Mouse (Mus musculus): Measurements from ENCODE around the gene Msi2. TPM values are rescaled to one million over a fixed set of nuclear protein-coding genes. Genes with fewer than 3 reads are reported as not detected.
A peak's percentile ranks its signal among the peaks of the same experiment; 100 is the strongest.

The Msi2 gene
- polyA plus RNA-seq, 1 experiment from 2014 or later, result 40.1 TPM

DNA sequence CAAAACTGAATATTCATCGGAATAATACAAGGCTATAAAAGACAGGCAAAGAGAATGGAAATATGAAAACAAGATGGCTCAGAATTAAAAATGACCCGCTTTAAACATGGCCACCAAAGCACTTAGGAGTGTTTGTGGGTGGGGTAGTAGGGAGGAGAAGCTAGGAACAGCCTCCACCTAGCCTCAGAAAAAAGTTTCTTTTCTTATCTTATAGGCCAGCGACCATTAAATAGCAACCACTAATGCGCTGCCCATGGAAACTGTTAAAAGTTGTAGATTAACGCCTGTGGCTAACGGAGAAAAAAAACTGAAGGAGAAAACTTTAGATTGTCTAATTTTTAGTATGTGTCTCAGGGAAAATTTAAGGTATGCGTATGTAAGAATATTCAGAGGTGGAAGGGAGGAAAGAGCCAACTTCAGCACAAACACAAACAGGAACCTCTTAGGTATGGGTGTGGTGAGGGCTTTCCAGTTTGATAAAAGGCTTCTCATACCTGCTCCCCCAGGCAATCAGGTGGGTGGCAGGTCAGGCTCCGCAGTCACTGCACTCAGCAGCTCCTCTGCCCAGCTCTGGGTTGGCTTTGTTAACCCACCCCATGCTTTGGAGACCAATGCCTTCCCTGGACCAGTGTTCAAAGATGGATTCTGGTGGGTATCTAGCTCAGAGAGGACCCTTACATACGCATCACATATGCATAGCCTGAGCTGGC, 298.5 kb downstream of the Msi2 start:
- Histone ChIP-seq H3K4me2 (replicated peaks; ENCODE audit: low read depth, low read length) (no peak overlapping the region), H3K9ac (ENCODE audit: low read depth, low read length) (no peak overlapping the region), H3K36me3 (ENCODE audit: control insufficient read depth, insufficient read depth, low read length) (no peaks in the 10 kb centered on the region), H3K27me3 (ENCODE audit: control insufficient read depth, insufficient read depth, low read length) (no peaks in the 10 kb centered on the region), H3K9me3 (ENCODE audit: control insufficient read depth, low read length) (no peaks in the 10 kb centered on the region), H3K27ac (ENCODE audit: low read depth, low read length) (0 out of 2 replicates have a peak overlapping the region, but pooled peaks have one; percentile 1), H3K4me1 (replicated peaks; ENCODE audit: control insufficient read depth, insufficient read depth, low read length) (peaks cover 12% of the 10 kb centered on the region), H3K4me3 (ENCODE audit: low read depth, low read length) (no peak overlapping the region)
- ATAC-seq (ENCODE audit: low FRiP score), result no peak
- WGBS, result 88% methylated on average over 9 of the region's 9 CpGs
- DNase-seq (ENCODE audit: low spot score), result no peak

DNA sequence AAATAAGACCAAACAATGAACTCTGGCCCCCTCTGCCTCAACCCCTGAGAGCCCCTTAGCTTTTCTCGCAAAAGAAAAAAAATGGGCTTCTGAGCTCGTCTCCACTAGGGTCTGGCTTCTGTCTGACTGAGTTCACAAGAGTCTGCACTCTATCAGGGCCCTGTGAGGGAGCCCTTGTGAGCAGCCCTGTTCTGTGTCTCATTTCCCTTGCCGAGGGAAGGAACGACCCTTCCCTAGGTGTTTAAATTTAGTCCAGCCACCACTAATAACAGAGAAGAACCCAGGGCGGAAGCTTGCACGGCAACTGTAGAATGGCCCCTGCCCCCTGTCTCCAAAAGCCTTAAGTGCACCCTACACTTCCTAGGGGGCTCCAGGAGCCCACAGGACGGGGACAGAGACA, 299.2 kb downstream of the Msi2 start:
- Histone ChIP-seq H3K4me2 (replicated peaks; ENCODE audit: low read depth, low read length) (no peak overlapping the region), H3K36me3 (ENCODE audit: control insufficient read depth, insufficient read depth, low read length) (no peaks in the 10 kb centered on the region), H3K4me3 (ENCODE audit: low read depth, low read length) (no peak overlapping the region), H3K9ac (ENCODE audit: low read depth, low read length) (no peak overlapping the region), H3K9me3 (ENCODE audit: control insufficient read depth, low read length) (no peaks in the 10 kb centered on the region), H3K27ac (ENCODE audit: low read depth, low read length) (peak overlapping the region; percentile 53), H3K4me1 (replicated peaks; ENCODE audit: control insufficient read depth, insufficient read depth, low read length) (peaks cover 14% of the 10 kb centered on the region), H3K27me3 (ENCODE audit: control insufficient read depth, insufficient read depth, low read length) (no peaks in the 10 kb centered on the region)
- ATAC-seq (ENCODE audit: low FRiP score) (no peak), DNase-seq (ENCODE audit: low spot score) (no peak)
- WGBS, result 63% methylated on average over 7 of the region's 7 CpGs

DNA sequence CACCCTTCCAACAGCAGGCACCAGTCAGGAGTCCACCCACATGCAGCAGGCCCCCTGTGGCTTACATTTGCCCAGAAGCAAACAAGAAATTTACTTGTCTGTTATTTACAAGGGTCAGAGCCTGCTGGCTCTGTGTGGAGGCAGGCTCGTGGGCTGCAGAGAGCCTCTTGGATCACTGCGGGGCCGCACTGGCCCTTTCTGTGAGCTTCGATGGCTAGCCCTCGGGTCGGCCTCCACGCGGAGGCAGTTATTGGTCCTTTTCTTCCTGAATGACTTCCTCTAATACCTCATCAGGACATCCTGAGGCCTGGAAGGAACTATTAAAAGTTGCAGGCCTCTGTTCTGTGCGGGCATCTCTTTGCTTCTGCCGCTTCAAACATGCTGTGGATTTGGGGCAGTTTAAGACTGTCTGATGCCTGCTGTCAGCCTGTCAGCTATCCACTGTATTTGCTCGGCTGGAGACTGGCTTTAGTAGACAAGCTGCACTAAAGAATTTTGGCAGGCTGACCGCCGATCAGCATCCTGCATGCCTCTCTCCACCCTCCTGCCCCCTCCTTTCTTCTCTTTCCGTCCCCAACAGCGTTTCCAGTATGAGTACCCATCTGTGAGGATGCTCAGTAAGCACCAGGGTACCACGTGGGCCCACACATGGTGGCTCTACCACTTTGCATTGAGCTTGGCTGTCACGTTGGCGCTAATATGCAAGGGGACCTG, 304.0 kb downstream of the Msi2 start:
- Histone ChIP-seq H3K27me3 (ENCODE audit: control insufficient read depth, insufficient read depth, low read length) (no peaks in the 10 kb centered on the region), H3K9ac (ENCODE audit: low read depth, low read length) (0 out of 2 replicates have a peak overlapping the region, but pooled peaks have one; percentile 19), H3K4me3 (ENCODE audit: low read depth, low read length) (no peak overlapping the region), H3K36me3 (ENCODE audit: control insufficient read depth, insufficient read depth, low read length) (no peaks in the 10 kb centered on the region), H3K4me2 (replicated peaks; ENCODE audit: low read depth, low read length) (no peak overlapping the region), H3K27ac (ENCODE audit: low read depth, low read length) (peak overlapping the region; percentile 85), H3K4me1 (replicated peaks; ENCODE audit: control insufficient read depth, insufficient read depth, low read length) (peaks cover 13% of the 10 kb centered on the region), H3K9me3 (ENCODE audit: control insufficient read depth, low read length) (no peaks in the 10 kb centered on the region)
- DNase-seq (ENCODE audit: low spot score) (no peak), ATAC-seq (ENCODE audit: low FRiP score) (0 out of 2 replicates have a peak, but pooled peaks have one; percentile 25)
- 39% methylated on average over 18 of the region's 18 CpGs for WGBS

DNA sequence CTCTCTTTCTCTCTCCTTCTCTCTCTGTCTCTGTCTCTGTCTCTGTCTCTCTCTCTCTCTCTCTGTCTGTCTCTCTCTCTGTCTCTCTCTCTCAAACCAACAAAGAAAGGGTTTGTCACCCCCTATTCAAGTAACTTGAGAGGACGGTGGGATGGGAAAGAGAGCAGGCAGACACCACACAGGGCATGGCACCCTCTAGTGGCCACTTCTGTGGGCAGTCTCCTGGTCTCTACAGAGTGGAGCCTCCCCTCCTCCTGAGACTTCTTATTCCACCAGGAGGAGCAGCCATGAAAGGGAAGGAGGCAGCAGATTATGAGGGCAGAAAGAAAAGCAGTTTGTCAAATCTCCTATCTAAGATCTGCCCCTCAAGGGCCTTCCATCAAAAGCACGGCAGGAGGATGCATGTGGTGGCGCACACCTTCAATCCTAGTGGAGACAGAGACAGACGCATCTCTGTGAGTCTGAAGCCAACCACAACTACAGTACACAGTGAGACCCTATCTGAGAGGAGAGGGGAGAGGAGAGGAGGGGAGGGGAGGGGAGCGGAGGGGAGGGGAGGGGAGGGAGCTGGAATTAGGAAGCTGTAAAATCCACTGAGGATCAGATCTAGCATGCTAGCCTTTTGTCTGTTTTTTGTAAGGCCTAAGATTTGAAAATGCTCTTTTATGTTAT, 305.8 kb downstream of the Msi2 start:
- Histone ChIP-seq H3K9ac (ENCODE audit: low read depth, low read length) (no peak overlapping the region), H3K27ac (ENCODE audit: low read depth, low read length) (peak overlapping the region; percentile 51), H3K36me3 (ENCODE audit: control insufficient read depth, insufficient read depth, low read length) (no peaks in the 10 kb centered on the region), H3K4me3 (ENCODE audit: low read depth, low read length) (no peak overlapping the region), H3K4me2 (replicated peaks; ENCODE audit: low read depth, low read length) (no peak overlapping the region), H3K27me3 (ENCODE audit: control insufficient read depth, insufficient read depth, low read length) (no peaks in the 10 kb centered on the region), H3K9me3 (ENCODE audit: control insufficient read depth, low read length) (no peaks in the 10 kb centered on the region), H3K4me1 (replicated peaks; ENCODE audit: control insufficient read depth, insufficient read depth, low read length) (peaks cover 13% of the 10 kb centered on the region)
- ATAC-seq (ENCODE audit: low FRiP score) (peak; percentile 81), DNase-seq (ENCODE audit: low spot score) (peak; percentile 85)
- WGBS, result 30% methylated on average over 5 of the region's 5 CpGs

DNA sequence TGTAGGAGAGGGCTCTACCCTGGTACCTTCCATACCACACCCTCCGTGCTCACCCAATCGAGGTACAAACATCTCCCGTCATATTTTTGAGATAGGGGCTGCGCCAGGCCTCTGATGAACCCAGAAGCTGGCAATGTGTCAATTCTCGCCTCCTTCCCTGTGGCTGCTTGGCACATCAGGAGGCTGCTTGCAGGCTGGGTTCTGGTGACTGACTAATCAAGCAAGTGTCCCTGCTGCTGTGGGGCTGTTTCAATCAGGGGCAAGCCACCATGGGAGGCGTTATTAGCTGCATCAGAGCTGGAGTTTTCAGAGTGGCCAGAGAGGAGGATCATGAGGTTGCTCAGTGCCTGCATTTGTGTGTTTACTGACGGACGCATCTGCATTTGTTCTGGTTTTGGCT, 310.0 kb downstream of the Msi2 start:
- ATAC-seq (ENCODE audit: low FRiP score), result no peak
- 86% methylated on average over 8 of the region's 8 CpGs for WGBS
- Histone ChIP-seq H3K4me2 (replicated peaks; ENCODE audit: low read depth, low read length) (no peak overlapping the region), H3K27ac (ENCODE audit: low read depth, low read length) (peak overlapping the region; percentile 90), H3K9ac (ENCODE audit: low read depth, low read length) (no peak overlapping the region), H3K4me1 (replicated peaks; ENCODE audit: control insufficient read depth, insufficient read depth, low read length) (peaks cover 25% of the 10 kb centered on the region), H3K9me3 (ENCODE audit: control insufficient read depth, low read length) (no peaks in the 10 kb centered on the region), H3K27me3 (ENCODE audit: control insufficient read depth, insufficient read depth, low read length) (no peaks in the 10 kb centered on the region), H3K36me3 (ENCODE audit: control insufficient read depth, insufficient read depth, low read length) (no peaks in the 10 kb centered on the region), H3K4me3 (ENCODE audit: low read depth, low read length) (no peak overlapping the region)
- DNase-seq (ENCODE audit: low spot score), result no peak

DNA sequence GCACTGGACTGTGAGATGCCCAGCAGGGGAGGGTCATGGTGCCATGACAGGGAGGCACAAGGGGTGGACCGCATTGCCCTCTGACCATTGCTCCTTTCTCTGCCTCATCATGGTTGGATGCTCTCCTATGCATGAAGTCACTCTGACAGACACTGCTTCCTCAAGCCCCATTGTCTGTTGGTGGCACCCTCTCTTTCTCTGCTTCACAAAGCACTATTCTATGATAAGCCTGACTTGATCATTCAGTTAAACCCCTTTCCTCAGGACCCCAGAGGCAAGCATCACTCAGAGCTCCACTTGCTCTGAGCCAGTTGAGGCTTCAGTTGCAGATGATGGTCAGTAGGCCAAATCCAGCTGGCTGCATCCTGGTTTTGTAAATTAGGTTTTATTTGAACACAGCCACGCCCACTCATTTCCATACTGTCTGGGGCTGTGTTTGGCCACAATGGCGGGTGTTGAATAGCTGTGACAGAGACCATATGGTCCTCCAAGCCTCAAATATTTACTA, 311.9 kb downstream of the Msi2 start:
- Histone ChIP-seq H3K9me3 (ENCODE audit: control insufficient read depth, low read length) (no peaks in the 10 kb centered on the region), H3K27ac (ENCODE audit: low read depth, low read length) (peak overlapping the region; percentile 90), H3K36me3 (ENCODE audit: control insufficient read depth, insufficient read depth, low read length) (no peaks in the 10 kb centered on the region), H3K4me3 (ENCODE audit: low read depth, low read length) (no peak overlapping the region), H3K4me1 (replicated peaks; ENCODE audit: control insufficient read depth, insufficient read depth, low read length) (peaks cover 33% of the 10 kb centered on the region), H3K27me3 (ENCODE audit: control insufficient read depth, insufficient read depth, low read length) (no peaks in the 10 kb centered on the region), H3K4me2 (replicated peaks; ENCODE audit: low read depth, low read length) (no peak overlapping the region), H3K9ac (ENCODE audit: low read depth, low read length) (no peak overlapping the region)
- 31% methylated on average over 3 of the region's 3 CpGs for WGBS
- ATAC-seq (ENCODE audit: low FRiP score) (peak; percentile 82), DNase-seq (ENCODE audit: low spot score) (peak; percentile 72)

DNA sequence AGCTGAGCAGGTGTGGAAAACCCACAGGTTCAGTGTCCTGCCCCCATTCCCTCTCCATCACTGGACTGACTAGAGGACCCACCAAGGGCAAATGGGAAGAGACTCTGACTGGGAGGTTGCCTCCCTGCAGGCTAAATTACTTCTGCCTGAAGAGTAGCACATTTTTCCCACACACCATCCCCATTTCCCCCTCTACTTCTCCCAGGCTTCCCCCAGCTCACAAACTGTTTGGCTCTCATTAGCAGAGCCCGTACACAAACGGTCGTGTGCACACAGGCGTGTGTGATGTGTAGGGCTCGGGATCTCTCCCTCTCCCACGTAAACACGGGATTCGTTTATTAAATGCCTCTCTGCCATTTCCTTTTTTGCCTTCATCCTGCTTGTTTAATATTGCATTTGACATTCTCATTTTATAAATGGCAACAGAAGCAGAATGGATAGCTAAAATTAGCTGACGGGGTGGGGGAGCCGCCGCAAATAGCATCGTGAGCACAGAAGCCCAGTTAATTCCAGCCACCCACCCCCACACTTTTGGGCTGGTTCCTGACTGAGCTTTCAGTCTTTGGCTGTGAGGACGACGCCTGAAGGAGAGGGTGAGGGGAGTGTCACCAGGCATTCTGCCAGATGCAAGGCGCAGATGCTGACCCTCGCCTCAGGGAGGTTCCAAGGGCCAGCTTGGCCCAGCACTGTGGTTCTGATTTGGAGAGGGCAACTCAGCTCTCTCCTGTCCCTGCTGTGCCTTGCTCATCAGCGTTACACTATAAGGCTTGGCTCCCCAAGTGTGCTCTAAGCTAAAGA, 313.3 kb downstream of the Msi2 start:
- Histone ChIP-seq H3K27me3 (ENCODE audit: control insufficient read depth, insufficient read depth, low read length) (no peaks in the 10 kb centered on the region), H3K27ac (ENCODE audit: low read depth, low read length) (peak overlapping the region; percentile 90), H3K9ac (ENCODE audit: low read depth, low read length) (peak overlapping the region; percentile 23; the same call in 1 of the 2 replicates), H3K4me3 (ENCODE audit: low read depth, low read length) (no peak overlapping the region), H3K4me1 (replicated peaks; ENCODE audit: control insufficient read depth, insufficient read depth, low read length) (peaks cover 33% of the 10 kb centered on the region), H3K4me2 (replicated peaks; ENCODE audit: low read depth, low read length) (no peak overlapping the region), H3K36me3 (ENCODE audit: control insufficient read depth, insufficient read depth, low read length) (no peaks in the 10 kb centered on the region), H3K9me3 (ENCODE audit: control insufficient read depth, low read length) (no peaks in the 10 kb centered on the region)
- ATAC-seq (ENCODE audit: low FRiP score) (no peak), DNase-seq (ENCODE audit: low spot score) (peak; percentile 54)
- 30% methylated on average over 17 of the region's 17 CpGs for WGBS

DNA sequence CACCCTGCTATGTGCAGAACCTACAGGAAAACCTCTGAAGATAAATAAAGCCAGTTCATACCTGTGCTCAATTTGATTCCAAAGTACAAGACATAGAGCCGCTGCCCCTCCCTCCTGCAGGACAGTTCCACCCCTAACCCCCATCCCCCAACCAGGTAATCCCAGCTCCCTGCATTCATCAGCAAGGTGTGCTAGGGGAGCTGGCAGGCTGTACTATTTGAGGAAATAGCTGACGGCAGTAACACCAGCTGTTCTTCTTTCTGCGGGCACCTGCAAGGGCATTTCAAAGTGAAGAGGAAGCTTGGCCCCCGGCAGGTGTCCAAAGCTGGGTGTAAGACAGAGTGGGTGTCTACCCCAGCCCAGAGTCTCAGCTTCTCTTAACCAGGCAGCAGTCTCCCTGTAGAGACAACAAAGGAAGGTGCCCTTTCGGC, 314.1 kb downstream of the Msi2 start:
- Histone ChIP-seq H3K9ac (ENCODE audit: low read depth, low read length) (0 out of 2 replicates have a peak overlapping the region, but pooled peaks have one; percentile 17), H3K4me3 (ENCODE audit: low read depth, low read length) (no peak overlapping the region), H3K4me1 (replicated peaks; ENCODE audit: control insufficient read depth, insufficient read depth, low read length) (peaks cover 37% of the 10 kb centered on the region), H3K4me2 (replicated peaks; ENCODE audit: low read depth, low read length) (no peak overlapping the region), H3K27ac (ENCODE audit: low read depth, low read length) (peak overlapping the region; percentile 90), H3K36me3 (ENCODE audit: control insufficient read depth, insufficient read depth, low read length) (no peaks in the 10 kb centered on the region), H3K9me3 (ENCODE audit: control insufficient read depth, low read length) (no peaks in the 10 kb centered on the region), H3K27me3 (ENCODE audit: control insufficient read depth, insufficient read depth, low read length) (no peaks in the 10 kb centered on the region)
- ATAC-seq (ENCODE audit: low FRiP score) (no peak), DNase-seq (ENCODE audit: low spot score) (no peak)
- WGBS, result 72% methylated on average over 5 of the region's 5 CpGs

Measured in hindbrain, embryonic 11.5 days (tissue).